Mouse (Mus musculus) MEL (cell line): ENCODE measurements around the gene Ivns1abp. TPM values are rescaled to one million over a fixed set of nuclear protein-coding genes. Genes with fewer than 3 reads are reported as not detected.
"Not testable (repeated sequence)": the region's sequence is repeated elsewhere in the genome, so short reads cannot be mapped to it uniquely, and the experiment has no call there.

Experiments used
- DNase-seq: peaks from one replicate; pipeline ENCODE4 v3.0.0; 2011; ENCODE audit warnings: low read depth, low spot score
- H3K27ac ChIP-seq: 2 replicates; pipeline ENCODE4 v1.5.1; 2012; ENCODE audit warnings: low read depth, mild to moderate bottlenecking, control low read depth, low read length, moderate library complexity; ENCODE audit not compliant: control insufficient read depth
- H3K27me3 ChIP-seq, 2 experiments: fragments of 150-350 bp in 1 of 2; sonication (generic) in 1 of 2; 2 replicates each; pipeline ENCODE4 v1.6.1; 2012; ENCODE audit warnings: low read length in 2 of 2, mild to moderate bottlenecking in 2 of 2, improper control_type of control experiment in 1 of 2, moderate library complexity in 1 of 2; ENCODE audit not compliant: insufficient read depth in 2 of 2, control insufficient read depth in 1 of 2
- H3K36me3 ChIP-seq, 2 experiments: 2 replicates each; pipeline ENCODE4 v1.6.1; 2012 to 2014; ENCODE audit warnings: low read length in 2 of 2, improper control_type of control experiment in 1 of 2, inconsistent platforms in 1 of 2, mild to moderate bottlenecking in 1 of 2; ENCODE audit not compliant: insufficient read depth in 2 of 2, control insufficient read depth in 1 of 2
- H3K4me1 ChIP-seq, 2 experiments: fragments of 150-350 bp in 1 of 2; sonication (generic) in 1 of 2; 2 replicates each; pipeline ENCODE4 v1.6.1; 2012; ENCODE audit warnings: low read length in 2 of 2, improper control_type of control experiment in 1 of 2, mild to moderate bottlenecking in 1 of 2; ENCODE audit not compliant: insufficient read depth in 2 of 2, control insufficient read depth in 1 of 2
- H3K4me3 ChIP-seq, 2 experiments: fragments of 150-350 bp in 1 of 2; sonication (generic) in 1 of 2; 2 replicates each; pipeline ENCODE4 v1.5.1; 2012; ENCODE audit warnings: low read depth in 2 of 2, low read length in 2 of 2, mild to moderate bottlenecking in 2 of 2, moderate library complexity in 2 of 2, control low read depth in 1 of 2, improper control_type of control experiment in 1 of 2; ENCODE audit not compliant: control insufficient read depth in 1 of 2, insufficient read depth in 1 of 2
- H3K79me2 ChIP-seq: 2 replicates; pipeline ENCODE4 v1.6.1; 2012; ENCODE audit warnings: mild to moderate bottlenecking, low read length, moderate library complexity; ENCODE audit not compliant: control insufficient read depth, poor library complexity, insufficient read depth
- H3K9ac ChIP-seq: 2 replicates; pipeline ENCODE4 v1.6.1; 2012; ENCODE audit warnings: low read depth, mild to moderate bottlenecking, control low read depth, low read length, moderate library complexity; ENCODE audit not compliant: control insufficient read depth, poor library complexity, severe bottlenecking
- H3K9me3 ChIP-seq: fragments of 150-350 bp; sonication (generic); replicated peaks from 2 replicates; pipeline ENCODE4 v1.6.1; 2012; ENCODE audit warnings: mild to moderate bottlenecking, low read length, improper control_type of control experiment, moderate library complexity; ENCODE audit not compliant: insufficient read depth
- CHD1 ChIP-seq: IDR thresholded peaks from 2 replicates; pipeline ENCODE4 v1.6.1; 2012; ENCODE audit warnings: low read depth, mild to moderate bottlenecking, inconsistent platforms, low read length, improper control_type of control experiment
- CHD2 ChIP-seq: IDR thresholded peaks from 2 replicates; pipeline ENCODE4 v1.6.1; 2011; ENCODE audit warnings: low read length, improper control_type of control experiment
- CTCF ChIP-seq, 3 experiments: IDR thresholded peaks in 2 of 3; conservative IDR thresholded peaks in 1 of 3; 2 replicates each; pipeline ENCODE4 v1.5.1; 2011 to 2012; ENCODE audit warnings: low read length in 3 of 3, low read depth in 2 of 3, mild to moderate bottlenecking in 2 of 3, improper control_type of control experiment in 1 of 3, inconsistent platforms in 1 of 3, mixed read lengths in 1 of 3, moderate library complexity in 1 of 3; ENCODE audit not compliant: control insufficient read depth in 1 of 3, insufficient read depth in 1 of 3, poor library complexity in 1 of 3, severe bottlenecking in 1 of 3
- E2F4 ChIP-seq: IDR thresholded peaks from 2 replicates; pipeline ENCODE4 v1.6.1; 2011; ENCODE audit warnings: low read depth, low read length, improper control_type of control experiment, borderline replicate concordance
- ELF1 ChIP-seq: IDR thresholded peaks from 2 replicates; pipeline ENCODE4 v1.6.1; 2014; ENCODE audit warnings: low read depth, mild to moderate bottlenecking, inconsistent platforms, low read length, improper control_type of control experiment, moderate library complexity
- EP300 ChIP-seq, 2 experiments: IDR thresholded peaks; 2 replicates each; pipeline ENCODE4 v1.6.1; 2011; ENCODE audit warnings: improper control_type of control experiment in 2 of 2, low read length in 2 of 2, low read depth in 1 of 2, mild to moderate bottlenecking in 1 of 2
- GABPA ChIP-seq: IDR thresholded peaks from 2 replicates; pipeline ENCODE4 v1.6.1; 2012; ENCODE audit warnings: low read depth, mild to moderate bottlenecking, inconsistent platforms, low read length, improper control_type of control experiment, moderate library complexity
- GATA1 ChIP-seq: IDR thresholded peaks from 2 replicates; pipeline ENCODE4 v1.6.1; 2011; ENCODE audit warnings: low read depth, low read length, improper control_type of control experiment
- KAT2A ChIP-seq: conservative IDR thresholded peaks from 2 replicates; pipeline ENCODE4 v1.6.1; 2012; ENCODE audit warnings: low read depth, low read length, improper control_type of control experiment, inconsistent platforms
- MEF2A ChIP-seq: IDR thresholded peaks from 2 replicates; pipeline ENCODE4 v1.6.1; 2014; ENCODE audit warnings: low read depth, mild to moderate bottlenecking, inconsistent platforms, low read length, improper control_type of control experiment; ENCODE audit not compliant: poor library complexity, insufficient replicate concordance, severe bottlenecking; ENCODE audit errors: extremely low read depth
- NELFE ChIP-seq: IDR thresholded peaks from 2 replicates; pipeline ENCODE4 v1.6.1; 2011; ENCODE audit warnings: low read depth, low read length, improper control_type of control experiment
- POLR2A ChIP-seq, 2 experiments: IDR thresholded peaks; 2 replicates each; pipeline ENCODE4 v1.6.1; 2011 to 2012; ENCODE audit warnings: low read length in 2 of 2, mild to moderate bottlenecking in 2 of 2, control low read depth in 1 of 2, improper control_type of control experiment in 1 of 2, low read depth in 1 of 2, moderate library complexity in 1 of 2; ENCODE audit not compliant: control insufficient read depth in 1 of 2, insufficient read depth in 1 of 2, poor library complexity in 1 of 2
- POLR2AphosphoS5 ChIP-seq: IDR thresholded peaks from 2 replicates; pipeline ENCODE4 v1.6.1; 2012; ENCODE audit warnings: low read depth, borderline replicate concordance, mild to moderate bottlenecking, inconsistent platforms, low read length, moderate library complexity, mixed read lengths
- RCOR1 ChIP-seq: IDR thresholded peaks from 2 replicates; pipeline ENCODE4 v1.6.1; 2012; ENCODE audit warnings: low read depth, mild to moderate bottlenecking, inconsistent platforms, low read length, improper control_type of control experiment
- SMC3 ChIP-seq: IDR thresholded peaks from 2 replicates; pipeline ENCODE4 v1.6.1; 2011; ENCODE audit warnings: low read depth, low read length, improper control_type of control experiment
- TBP ChIP-seq: IDR thresholded peaks from 2 replicates; pipeline ENCODE4 v1.8.0; 2011; ENCODE audit warnings: low read depth, low read length, improper control_type of control experiment
- TCF12 ChIP-seq: IDR thresholded peaks from 2 replicates; pipeline ENCODE4 v1.6.1; 2014; ENCODE audit warnings: low read depth, mild to moderate bottlenecking, inconsistent platforms, low read length, improper control_type of control experiment, moderate library complexity
- USF1 ChIP-seq: IDR thresholded peaks from 2 replicates; pipeline ENCODE4 v1.6.1; 2014; ENCODE audit warnings: low read depth, mild to moderate bottlenecking, inconsistent platforms, low read length, improper control_type of control experiment, moderate library complexity
- ZC3H11A ChIP-seq: IDR thresholded peaks from 2 replicates; pipeline ENCODE4 v1.6.1; 2012; ENCODE audit warnings: low read depth, mild to moderate bottlenecking, inconsistent platforms, low read length, improper control_type of control experiment
- ZKSCAN1 ChIP-seq: IDR thresholded peaks from 2 replicates; pipeline ENCODE4 v1.6.1; 2012; ENCODE audit warnings: low read depth, mild to moderate bottlenecking, inconsistent platforms, low read length, improper control_type of control experiment, moderate library complexity
- ZMIZ1 ChIP-seq: IDR thresholded peaks from 2 replicates; pipeline ENCODE4 v1.6.1; 2012; ENCODE audit warnings: low read depth, mild to moderate bottlenecking, inconsistent platforms, low read length, improper control_type of control experiment, moderate library complexity
- ZNF384 ChIP-seq: IDR thresholded peaks from 2 replicates; pipeline ENCODE4 v1.6.1; 2012; ENCODE audit warnings: low read depth, mild to moderate bottlenecking, inconsistent platforms, low read length, improper control_type of control experiment
- polyA plus RNA-seq, 2 experiments: library from polyadenylated mRNA; stranded (reverse) in 1 of 2; unstranded in 1 of 2; fragments of >175 nt in 1 of 2; fragments of >200 nt in 1 of 2; gene quantifications; 2 replicates each; pipeline versions ENCODE4 v1.2.1 to v1.2.4; 2012; ENCODE audit warnings: low replicate concordance in 2 of 2, low read depth in 1 of 2; ENCODE audit not compliant: insufficient read length in 2 of 2, insufficient read depth in 1 of 2, missing spikeins in 1 of 2
- total RNA-seq: library from RNA; depleted of rRNA; stranded (reverse); fragments of 300-350 nt; gene quantifications from 2 replicates; pipeline ENCODE4 v1.2.3, GENCODE M21; 2012

The Ivns1abp gene
- total and polyA plus RNA-seq, 3 experiments, result 74.5 to 138 (median 127) TPM

DNA sequence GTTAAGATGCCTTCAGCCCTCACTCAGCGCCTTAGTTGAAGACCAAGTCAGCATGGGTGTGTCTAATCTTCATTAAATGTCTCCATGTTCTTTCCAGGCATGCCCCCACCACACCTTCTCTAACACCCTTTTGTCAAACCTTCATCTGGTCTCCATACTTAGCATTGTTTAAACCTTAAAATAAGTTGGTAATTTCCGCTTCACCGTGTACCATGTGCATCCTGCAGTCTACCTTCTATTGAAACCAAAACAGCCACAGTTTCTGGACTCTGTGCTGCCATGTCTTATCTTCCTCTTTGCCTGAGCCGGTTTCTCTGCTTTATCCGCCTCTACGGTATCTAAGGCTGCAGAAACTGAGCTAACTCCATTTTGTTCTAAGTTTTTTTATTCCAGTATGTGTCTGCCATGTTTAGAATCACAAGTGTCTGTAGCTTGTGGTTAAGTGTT is 2.4 kb downstream of the Ivns1abp start (continued):
- no peak for TF ChIP-seq ZMIZ1
- no peak for TF ChIP-seq KAT2A
- TF ChIP-seq MEF2A, result no peak
- 0 out of 2 replicates have a peak, but pooled peaks have one; percentile 47 for TF ChIP-seq ZNF384
- peak in 1 of 2 experiments; percentile 60; a peak in 2 of 4 replicates for TF ChIP-seq EP300 (IDR thresholded peaks at IDR 0.05; ENCODE audit: low read depth in 1 of 2, low read length in 2 of 2)
- TF ChIP-seq RCOR1, result peak; percentile 62; the same call in 1 of the 2 replicates
- no peak for TF ChIP-seq SMC3
- no peak for TF ChIP-seq ELF1
- peak; percentile 51; the same call in 1 of the 2 replicates for TF ChIP-seq TCF12
- TF ChIP-seq USF1, result no peak
- TF ChIP-seq ZC3H11A, result no peak
- no peak for TF ChIP-seq NELFE
- no peak for TF ChIP-seq CHD2
- no peak for TF ChIP-seq POLR2A (IDR thresholded peaks at IDR 0.05; ENCODE audit: control insufficient read depth in 1 of 2, insufficient read depth in 1 of 2, low read depth in 1 of 2, low read length in 2 of 2, poor library complexity in 1 of 2)
- no peak for TF ChIP-seq E2F4
- TF ChIP-seq ZKSCAN1, result no peak
- no peak for TF ChIP-seq GABPA
- no peak for TF ChIP-seq CHD1
- no peak for TF ChIP-seq POLR2AphosphoS5
- peak; percentile 60 for TF ChIP-seq GATA1
- TF ChIP-seq TBP, result no peak

DNA sequence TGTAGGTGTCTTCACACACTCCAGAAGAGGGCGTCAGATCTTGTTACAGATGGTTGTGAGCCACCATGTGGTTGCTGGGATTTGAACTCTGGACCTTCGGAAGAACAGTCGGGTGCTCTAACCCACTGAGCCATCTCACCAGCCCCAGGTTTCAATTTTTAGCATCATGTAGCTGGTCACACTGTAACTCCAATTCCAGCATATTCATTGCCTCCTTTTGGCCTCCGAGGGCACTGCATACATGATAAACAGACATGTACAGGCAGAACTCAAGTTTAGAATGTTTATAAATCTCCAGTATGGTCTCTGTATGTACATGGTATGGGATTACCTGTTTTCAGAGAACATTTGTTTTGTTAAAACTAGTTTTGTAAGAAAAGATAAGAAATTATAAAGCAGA is 4.0 kb downstream of the Ivns1abp start:
- H3K36me3 ChIP-seq, result peaks cover 21 to 34% of the 10 kb centered on the region in 2 experiments
- peak in 1 of 3 experiments; percentile 8; a peak in 1 of 6 replicates for TF ChIP-seq CTCF (IDR thresholded peaks at IDR 0.05 in 2 of 3, conservative IDR thresholded peaks at IDR 0.05 in 1 of 3; ENCODE audit: control insufficient read depth in 1 of 3, insufficient read depth in 1 of 3, low read depth in 2 of 3, low read length in 3 of 3, poor library complexity in 1 of 3, severe bottlenecking in 1 of 3)
- peak; percentile 20; the same call in 1 of the 2 replicates for TF ChIP-seq SMC3
- DNase-seq, result not testable (repeated sequence)

More for the DNA sequence above, 4.0 kb downstream of the Ivns1abp start:
- not testable (repeated sequence) for H3K9ac ChIP-seq, H3K9me3 ChIP-seq, H3K4me3 ChIP-seq, H3K27ac ChIP-seq, H3K27me3 ChIP-seq
- H3K79me2 ChIP-seq, result peaks cover 54% of the 10 kb centered on the region
- peaks cover 3 to 15% of the 10 kb centered on the region in 2 experiments; a peak in 2 of 4 replicates for H3K4me1 ChIP-seq
